Mouse (Mus musculus): ENCODE results near the gene Map3k4. TPM values are rescaled to one million over a fixed set of nuclear protein-coding genes. Genes with fewer than 3 reads are reported as not detected.

Gene Map3k4
- polyA plus RNA-seq (2014; fragmentation: Illumina TruSeq; extraction: RNeasy Lipid Tissue Mini Kit (QIAGEN cat#74804); ENCODE audit: low read depth, low replicate concordance), result 3.0 TPM

DNA sequence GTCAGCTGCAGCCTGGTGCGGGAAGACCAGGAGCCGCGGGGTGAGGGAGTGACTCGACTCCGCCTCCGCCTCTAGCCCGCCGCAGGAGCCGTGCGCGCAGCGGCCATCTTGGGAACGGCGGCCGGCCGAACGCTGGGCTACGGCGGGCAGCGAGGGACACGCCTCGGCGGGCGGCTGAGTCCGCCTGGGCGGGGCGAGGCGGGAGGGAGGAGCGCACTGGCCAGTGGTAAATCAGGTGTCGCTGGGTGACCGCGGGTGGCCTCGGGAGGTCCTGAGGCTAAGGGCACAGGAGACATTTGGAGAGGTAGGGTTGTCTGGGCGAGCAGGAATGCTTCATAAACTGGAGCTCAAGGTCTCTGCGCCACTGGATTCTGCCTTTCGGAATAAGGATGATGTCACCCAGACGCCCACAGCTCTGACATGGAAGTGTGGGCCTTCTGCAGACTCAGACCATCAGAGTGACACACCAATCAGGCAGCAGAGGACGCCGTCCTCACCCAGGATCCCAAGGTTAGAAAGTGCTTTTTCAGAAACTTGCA, at the start of gene Map3k4:
Map3k4 (minus strand) TSS at position 134 of the 539 bp plus-strand sequence.

Other genes starting within 250 kb of the Map3k4 start
- gene Agpat4, start 200.1 kb downstream of the Map3k4 start, polyA plus RNA-seq (2014; fragmentation: Illumina TruSeq; extraction: RNeasy Lipid Tissue Mini Kit (QIAGEN cat#74804); ENCODE audit: low read depth, low replicate concordance), result 5.2 TPM
- 0.14 TPM for gene Plg, start 59.8 kb upstream of the Map3k4 start, polyA plus RNA-seq (2014; fragmentation: Illumina TruSeq; extraction: RNeasy Lipid Tissue Mini Kit (QIAGEN cat#74804); ENCODE audit: low read depth, low replicate concordance)
- 0.21 TPM for gene Slc22a3, start 188.9 kb upstream of the Map3k4 start, polyA plus RNA-seq (2014; fragmentation: Illumina TruSeq; extraction: RNeasy Lipid Tissue Mini Kit (QIAGEN cat#74804); ENCODE audit: low read depth, low replicate concordance)

All from testis, adult 10 weeks (tissue).